Mouse (Mus musculus) limb, embryonic 11.5 days (tissue): ENCODE data around the gene Olfr1419. TPM values are rescaled to one million over a fixed set of nuclear protein-coding genes. Genes with fewer than 3 reads are reported as not detected.
"Not testable (repeated sequence)": the region's sequence is repeated elsewhere in the genome, so short reads cannot be mapped to it uniquely, and the experiment has no call there.

Experiments used
- ATAC-seq: fragments of 200-750 bp; cut with Nextera tagmentation; 2 replicates; pipeline ENCODE4 v1.8.0; 2017; ENCODE audit warnings: low read depth; ENCODE audit not compliant: insufficient number of reproducible peaks, low FRiP score, low TSS enrichment
- DNase-seq: peaks from one replicate; pipeline ENCODE4 v3.0.0-alpha.2; 2015; ENCODE audit warnings: low spot score
- H3K27ac ChIP-seq: fragments of 300-500 bp; sonication (generic); replicated peaks from 2 replicates; pipeline ENCODE4 v1.5.1; 2014; ENCODE audit warnings: low read depth, mild to moderate bottlenecking, low read length
- H3K27me3 ChIP-seq: fragments of 300-500 bp; sonication (generic); 2 replicates; pipeline ENCODE4 v1.6.1; 2014; ENCODE audit warnings: mild to moderate bottlenecking, low read length, mixed read lengths; ENCODE audit not compliant: control insufficient read depth, insufficient read depth
- H3K36me3 ChIP-seq: fragments of 300-500 bp; sonication (generic); 2 replicates; pipeline ENCODE4 v1.6.1; 2014; ENCODE audit warnings: mild to moderate bottlenecking, low read length, moderate library complexity, mixed read lengths; ENCODE audit not compliant: control insufficient read depth, insufficient read depth
- H3K4me1 ChIP-seq: fragments of 300-500 bp; sonication (generic); 2 replicates; pipeline ENCODE4 v1.6.1; 2014; ENCODE audit warnings: low read length, mixed read lengths; ENCODE audit not compliant: control insufficient read depth, insufficient read depth
- H3K4me2 ChIP-seq: fragments of 300-500 bp; sonication (generic); 2 replicates; pipeline ENCODE4 v1.6.1; 2014; ENCODE audit warnings: low read depth, mild to moderate bottlenecking, moderate library complexity; ENCODE audit not compliant: severe bottlenecking
- H3K4me3 ChIP-seq: fragments of 300-500 bp; sonication (generic); 2 replicates; pipeline ENCODE4 v1.5.1; 2014; ENCODE audit warnings: low read depth, low read length
- H3K9ac ChIP-seq: fragments of 300-500 bp; sonication (generic); 2 replicates; pipeline ENCODE4 v1.6.1; 2014; ENCODE audit warnings: mild to moderate bottlenecking, low read length
- H3K9me3 ChIP-seq: fragments of 300-500 bp; sonication (generic); 2 replicates; pipeline ENCODE4 v1.6.1; 2016; ENCODE audit warnings: low read length; ENCODE audit not compliant: control insufficient read depth
- WGBS: fragments of 180-500 bp; shearing (Covaris S2); extraction: QIAGEN DNeasy Blood & Tissue Kit; methylation state at CpG from one replicate; pipeline ENCODE4 v1.1.7; 2014; 5-methylcytosine and 5-hydroxymethylcytosine counted together
- polyA plus RNA-seq: library from polyadenylated mRNA; unstranded; fragments of >200 nt; fragmentation: Nextera tagmentation; extraction: Ambion mirVana; gene quantifications from 2 replicates; pipeline ENCODE4 v1.2.1, GENCODE M21; 2014

Gene Olfr1419
- polyA plus RNA-seq = not detected in 2 replicates

GRCm38 (mm10) chr19:11875006-11875405, at the start of gene Olfr1419:
Olfr1419 (minus strand) TSS chr19:11875106.
- ATAC-seq (no peak), DNase-seq (no peak)
- no peaks in the 10 kb centered on the region for H3K4me1 ChIP-seq
- no peak within 1 kb of the TSS for H3K4me3 ChIP-seq
- no peak within 1 kb of the TSS for H3K27ac ChIP-seq
- WGBS = 51% methylated on average over 1 of the region's 1 CpGs
- no peak within 1 kb of the TSS for H3K4me2 ChIP-seq
- H3K27me3 ChIP-seq = no peaks in the 10 kb centered on the region
- H3K36me3 ChIP-seq = no peaks in the 10 kb centered on the region
- H3K9ac ChIP-seq = no peak within 1 kb of the TSS
- no peaks in the 10 kb centered on the region for H3K9me3 ChIP-seq

DNA sequence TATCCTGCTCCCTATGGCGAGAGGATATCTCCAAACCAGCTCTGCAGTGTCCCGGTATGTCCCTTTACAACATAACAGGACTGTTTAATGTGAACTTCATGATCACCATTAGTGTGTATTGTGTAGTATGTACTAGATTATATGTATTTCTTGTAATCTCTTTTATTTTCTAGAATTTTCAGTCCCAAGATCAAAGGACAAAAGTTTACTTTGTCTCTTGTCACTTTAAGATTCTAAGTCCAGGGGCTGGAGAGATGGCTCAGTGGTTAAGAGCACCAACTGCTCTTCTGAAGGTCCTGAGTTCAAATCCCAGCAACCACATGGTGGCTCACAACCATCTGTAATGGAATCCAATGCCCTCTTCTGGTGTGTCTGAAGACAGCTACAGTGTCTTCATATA, 47.6 kb upstream of the Olfr1419 start:
- H3K27ac ChIP-seq, H3K4me3 ChIP-seq, H3K9ac ChIP-seq, H3K27me3 ChIP-seq, H3K9me3 ChIP-seq, H3K4me1 ChIP-seq, ATAC-seq, DNase-seq, H3K4me2 ChIP-seq: not testable (repeated sequence)
- 94% methylated on average over 2 of the region's 2 CpGs for WGBS
- H3K36me3 ChIP-seq = peaks cover 22% of the 10 kb centered on the region

GRCm38 (mm10) chr19:11922068-11922467, 47.2 kb upstream of the Olfr1419 start:
- Histone ChIP-seq H3K27me3 (no peaks in the 10 kb centered on the region), H3K4me1 (no peaks in the 10 kb centered on the region), H3K27ac (no peak overlapping the region), H3K4me2 (no peak overlapping the region), H3K36me3 (peaks cover 22% of the 10 kb centered on the region), H3K9ac (no peak overlapping the region), H3K4me3 (no peak overlapping the region), H3K9me3 (no peaks in the 10 kb centered on the region)
- ATAC-seq = no peak
- WGBS = 86% methylated on average over 1 of the region's 1 CpGs
- DNase-seq = no peak

DNA sequence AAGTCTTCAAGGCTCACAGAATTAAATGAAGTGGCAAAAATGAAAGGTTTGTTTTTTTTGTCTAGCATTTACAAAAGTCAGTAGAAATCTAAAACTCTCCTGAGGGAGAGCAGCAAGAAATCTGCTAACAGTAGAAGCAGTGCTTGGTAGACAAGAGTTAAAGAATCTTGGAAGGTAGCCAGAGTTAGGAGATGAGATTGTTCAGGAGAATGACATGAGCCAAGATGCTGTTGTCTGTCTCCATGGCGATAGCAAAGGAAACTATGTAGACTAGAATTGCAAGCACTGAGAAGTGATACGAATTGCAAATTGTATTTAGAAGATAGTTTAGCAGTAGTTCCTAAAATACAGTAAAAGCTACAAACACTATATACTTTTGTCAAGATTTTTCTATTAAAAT, 40.9 kb upstream of the Olfr1419 start:
- WGBS = 89% methylated on average over 2 of the region's 2 CpGs

GRCm38 (mm10) chr19:11912533-11913121, 37.7 kb upstream of the Olfr1419 start:
- WGBS = under 1% methylated on average over 39 of the region's 54 CpGs
- DNase-seq = peak; percentile 78

More for the DNA sequence above, 40.9 kb upstream of the Olfr1419 start:
- no peak overlapping the region for H3K4me3 ChIP-seq
- H3K27me3 ChIP-seq = no peaks in the 10 kb centered on the region
- H3K9me3 ChIP-seq = no peaks in the 10 kb centered on the region
- no peak overlapping the region for H3K9ac ChIP-seq
- H3K4me2 ChIP-seq = no peak overlapping the region
- H3K36me3 ChIP-seq = peaks cover 3% of the 10 kb centered on the region; the same call in 1 of the 2 replicates
- DNase-seq = no peak
- peaks cover 7% of the 10 kb centered on the region; the same call in 1 of the 2 replicates for H3K4me1 ChIP-seq
- ATAC-seq = no peak
- no peak overlapping the region for H3K27ac ChIP-seq

GRCm38 (mm10) chr19:11912037-11912532, 37.2 kb upstream of the Olfr1419 start, which contains the start of gene Patl1:
Patl1 (plus strand) TSS chr19:11912399.
- H3K4me1 ChIP-seq = peaks cover 7% of the 10 kb centered on the region; the same call in 1 of the 2 replicates
- under 1% methylated on average over 52 of the region's 53 CpGs for WGBS
- ATAC-seq = peak; percentile 95
- peak within 1 kb of the TSS; percentile 62 for H3K4me2 ChIP-seq
- peak within 1 kb of the TSS; percentile 81 for H3K9ac ChIP-seq
- no peaks in the 10 kb centered on the region for H3K36me3 ChIP-seq
- DNase-seq = peak; percentile 97
- peak within 1 kb of the TSS; percentile 86 for H3K27ac ChIP-seq
- no peaks in the 10 kb centered on the region for H3K27me3 ChIP-seq
- H3K4me3 ChIP-seq = peak within 1 kb of the TSS; percentile 72
- H3K9me3 ChIP-seq = no peaks in the 10 kb centered on the region

More at GRCm38 (mm10) chr19:11912533-11913121, 37.7 kb upstream of the Olfr1419 start:
- H3K27me3 ChIP-seq = no peaks in the 10 kb centered on the region
- peak overlapping the region; percentile 62 for H3K4me2 ChIP-seq
- peak; percentile 81 for ATAC-seq
- H3K27ac ChIP-seq = peak overlapping the region; percentile 86
- H3K36me3 ChIP-seq = no peaks in the 10 kb centered on the region
- peak overlapping the region; percentile 81 for H3K9ac ChIP-seq
- peaks cover 7% of the 10 kb centered on the region; the same call in 1 of the 2 replicates for H3K4me1 ChIP-seq
- no peaks in the 10 kb centered on the region for H3K9me3 ChIP-seq
- peak overlapping the region; percentile 72 for H3K4me3 ChIP-seq

- peak; percentile 60 for ATAC-seq
- DNase-seq = no peak
- WGBS = 4% methylated on average over 17 of the region's 17 CpGs
These were observed 36.7 kb upstream of the Olfr1419 start for GRCm38 (mm10) chr19:11911603-11912002.

DNA sequence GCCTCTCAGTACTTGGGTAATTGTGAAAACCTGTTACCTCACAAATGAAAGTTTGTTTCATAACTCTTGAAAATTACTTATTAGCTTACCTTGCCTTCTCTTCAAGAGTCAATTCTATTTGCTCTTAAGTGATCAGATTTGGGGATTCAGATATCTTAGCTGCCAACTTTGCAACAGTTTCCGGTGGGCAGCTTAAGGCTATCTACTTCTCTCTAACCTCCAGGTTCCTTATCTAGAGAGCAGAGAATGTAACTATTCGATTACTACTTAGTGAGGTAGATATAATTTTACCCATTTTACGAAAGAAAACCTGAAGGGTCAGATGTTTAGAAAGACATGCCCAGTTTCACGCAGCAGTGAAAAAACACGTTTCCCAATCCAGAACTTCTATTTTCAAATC, 36.1 kb upstream of the Olfr1419 start:
- Histone ChIP-seq H3K27me3 (no peaks in the 10 kb centered on the region), H3K4me2 (no peak overlapping the region; the same call in 1 of the 2 replicates), H3K4me3 (no peak overlapping the region), H3K9me3 (no peaks in the 10 kb centered on the region), H3K27ac (no peak overlapping the region), H3K36me3 (no peaks in the 10 kb centered on the region), H3K4me1 (peaks cover 7% of the 10 kb centered on the region; the same call in 1 of the 2 replicates), H3K9ac (no peak overlapping the region)
- DNase-seq = no peak
- 97% methylated on average over 5 of the region's 5 CpGs for WGBS
- no peak for ATAC-seq

More at GRCm38 (mm10) chr19:11911603-11912002, 36.7 kb upstream of the Olfr1419 start:
- Histone ChIP-seq H3K4me3 (peak overlapping the region; percentile 72), H3K4me2 (peak overlapping the region; percentile 48), H3K9me3 (no peaks in the 10 kb centered on the region), H3K27me3 (no peaks in the 10 kb centered on the region), H3K4me1 (peaks cover 7% of the 10 kb centered on the region; the same call in 1 of the 2 replicates), H3K36me3 (no peaks in the 10 kb centered on the region), H3K9ac (peak overlapping the region; percentile 24; the same call in 1 of the 2 replicates), H3K27ac (no peak overlapping the region)
